Mouse (Mus musculus) thymus, postnatal 14 days (tissue): ENCODE measurements around the gene Anks1b.

Source experiments
- DNase-seq: peaks from one replicate; pipeline ENCODE4 v3.0.0; 2021

Gene Anks1b

DNA sequence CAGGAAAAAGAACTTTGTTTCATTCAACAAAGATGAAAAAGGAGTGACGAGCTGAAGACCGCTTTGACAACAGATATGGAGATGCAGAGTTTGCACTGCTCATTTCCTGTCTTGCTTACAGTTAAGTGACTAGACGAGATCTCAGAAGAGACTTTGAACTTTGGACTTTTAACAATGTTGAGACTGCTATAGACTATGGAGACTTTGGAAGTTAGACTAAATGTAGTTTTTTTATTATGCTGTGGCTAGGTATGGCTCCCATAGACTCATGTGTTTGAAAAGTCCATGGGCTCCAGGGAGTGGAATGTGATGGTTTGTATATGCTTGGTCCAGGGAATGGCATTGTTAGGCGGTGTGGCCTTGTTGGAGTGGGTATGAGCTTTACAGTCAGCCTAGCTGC is 1108.5 kb downstream of the Anks1b start:
- DNase-seq = no peak

DNA sequence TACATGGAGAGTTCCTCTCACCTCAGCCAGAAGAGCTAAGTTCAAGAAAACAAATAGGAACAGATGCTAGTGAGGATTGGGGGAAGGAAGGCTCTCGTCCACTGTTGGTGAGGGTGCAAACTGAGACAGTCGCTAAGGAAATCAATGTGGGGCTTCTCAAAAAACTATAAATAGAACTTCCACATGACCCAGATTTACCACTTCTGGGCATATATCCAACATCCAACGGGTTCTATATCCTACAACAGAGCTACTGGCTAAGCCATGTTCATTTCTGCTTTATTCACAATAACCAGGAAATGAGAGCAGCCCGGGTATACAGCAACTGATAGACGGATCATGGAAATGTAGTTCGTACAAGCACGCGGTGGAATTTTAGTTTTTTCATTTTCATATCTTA is 1109.7 kb downstream of the Anks1b start:
- DNase-seq = no peak

DNA sequence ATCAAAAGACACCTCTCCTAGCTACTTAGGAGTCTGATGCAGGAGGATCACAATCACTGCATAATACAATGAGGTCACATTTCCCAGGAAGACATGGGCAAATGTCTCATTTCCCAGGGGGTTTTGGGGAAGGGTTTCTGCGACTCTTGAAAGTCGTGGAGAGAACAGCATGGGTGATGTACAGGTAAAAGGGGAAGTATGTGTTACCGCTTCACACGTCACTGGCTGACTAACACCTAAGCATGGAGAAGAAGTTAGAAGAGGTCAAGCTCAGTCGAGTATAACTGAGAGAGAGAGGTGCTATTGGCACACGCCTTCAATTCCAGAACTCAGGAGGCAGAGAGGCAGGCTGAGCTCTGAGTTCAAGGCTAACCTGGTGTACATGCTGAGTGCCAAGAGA is 1117.0 kb downstream of the Anks1b start:
- no peak for DNase-seq

DNA sequence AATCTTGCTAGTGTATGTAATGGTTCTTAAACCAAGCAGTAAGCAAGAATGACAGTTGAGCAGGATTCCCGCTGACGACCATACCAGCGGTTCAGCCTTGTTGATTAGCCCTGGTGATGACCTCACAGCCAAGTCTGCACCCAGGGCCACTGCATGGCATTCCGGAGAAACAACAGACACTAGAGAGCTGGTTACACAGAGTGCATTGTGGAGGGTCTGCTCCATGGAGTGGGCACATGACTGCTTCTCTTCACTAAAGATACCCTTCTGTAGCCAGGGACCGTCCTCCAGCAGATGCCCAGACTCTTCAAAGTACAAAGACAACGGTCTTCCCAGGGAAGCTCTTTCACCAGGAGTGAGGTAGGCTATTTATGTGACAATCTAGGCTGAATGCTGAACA is 1118.9 kb downstream of the Anks1b start:
- no peak for DNase-seq

DNA sequence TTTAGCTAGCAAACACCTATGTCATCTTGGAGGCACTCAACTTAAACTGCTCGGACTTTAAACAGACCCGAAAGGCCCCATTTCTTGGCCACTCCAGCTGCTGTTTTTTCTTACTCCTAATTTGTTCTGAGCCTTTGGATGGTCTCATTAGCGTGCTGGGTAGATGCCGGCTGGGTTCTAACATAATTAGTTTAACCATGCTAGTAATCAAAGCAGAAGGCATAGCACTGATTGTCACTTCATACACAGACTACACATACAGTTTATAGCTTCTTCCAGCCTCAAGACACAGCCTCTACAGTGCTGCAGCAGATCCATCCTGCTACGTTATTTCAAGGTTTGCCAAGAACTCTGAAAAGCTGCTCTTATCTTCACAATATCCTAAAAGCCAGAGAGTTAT is 1120.6 kb downstream of the Anks1b start:
- DNase-seq = no peak

DNA sequence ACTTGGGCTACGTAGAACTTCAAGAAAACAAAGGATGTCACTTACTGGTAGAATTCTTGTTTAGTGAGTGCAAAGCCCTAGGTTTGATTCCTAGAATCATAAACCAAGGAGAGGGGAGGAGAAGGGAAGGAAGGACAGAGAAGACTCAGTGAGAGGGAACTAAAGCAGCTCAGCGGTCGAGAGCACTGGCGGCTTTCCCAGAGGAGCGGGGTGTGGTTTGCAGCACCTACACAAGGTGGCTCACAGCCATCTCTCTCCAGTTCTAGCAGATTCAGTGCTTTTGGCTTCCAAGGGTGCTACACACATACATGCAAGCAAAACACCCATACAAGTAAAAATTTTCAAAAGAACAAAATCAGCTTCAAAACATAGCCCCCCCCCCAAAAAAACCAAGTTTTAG is 1126.6 kb downstream of the Anks1b start:
- no peak for DNase-seq

DNA sequence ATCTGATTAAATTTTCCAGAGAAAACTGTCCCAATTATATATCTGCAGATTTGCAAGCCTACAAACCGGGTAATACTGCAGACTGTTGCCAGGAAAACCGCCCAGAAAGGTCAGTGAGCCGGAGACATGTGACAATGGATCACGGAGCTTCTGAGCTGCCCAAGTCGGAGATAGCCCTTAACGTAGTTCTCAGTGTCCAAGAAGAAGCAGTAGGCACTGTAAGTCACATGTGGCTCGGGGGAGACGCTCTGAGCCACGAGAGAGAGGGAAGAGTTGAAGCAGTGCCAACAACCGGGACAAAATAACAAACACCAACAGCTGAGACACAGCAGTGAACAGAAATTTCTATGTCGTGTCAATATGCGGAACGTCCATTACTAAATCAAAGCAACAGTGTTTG is 1128.1 kb downstream of the Anks1b start:
- DNase-seq = no peak

DNA sequence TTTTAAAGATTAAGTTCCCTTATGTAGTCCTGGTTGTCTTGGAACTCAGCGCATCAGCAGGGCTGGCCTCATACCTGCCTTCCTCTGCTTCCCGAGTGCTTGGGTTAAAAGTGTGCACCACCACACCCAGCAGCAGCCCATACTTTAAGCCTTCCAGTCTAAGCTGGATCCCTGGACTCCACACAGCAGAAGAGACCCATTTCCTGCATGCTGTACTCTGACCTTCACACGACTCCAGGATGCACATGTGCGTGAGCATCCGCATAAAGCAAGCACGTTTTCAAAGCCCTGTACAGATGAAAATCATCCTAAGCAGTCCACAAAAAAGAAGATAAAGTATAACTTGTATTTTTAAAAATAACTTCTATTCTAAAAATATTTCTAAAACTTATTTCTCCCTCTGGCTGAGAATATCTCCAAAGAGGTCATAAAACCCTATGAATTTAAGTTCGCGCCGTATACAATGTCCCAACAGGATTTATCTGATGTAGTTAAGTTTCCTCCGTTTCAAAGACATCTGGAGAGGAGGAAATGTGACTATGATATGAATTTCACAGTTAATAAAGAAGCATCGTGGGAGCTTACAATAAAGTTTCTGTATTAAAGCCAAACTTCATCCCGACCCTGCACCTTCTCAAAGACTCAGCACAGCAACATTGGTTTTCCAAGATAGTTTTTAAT is 1132.7 kb downstream of the Anks1b start:
- no peak for DNase-seq
